Mouse (Mus musculus) bone marrow, adult 2 months (tissue): ENCODE measurements at regions not wholly inside any gene's neighbourhood (a gene's known extent, or its start where the extent isn't known, plus 50 kb on each side); places are given as distances from the start of the nearest gene placed in this dataset.

Experiments used
- CTCF ChIP-seq: fragments of 200-500 bp; IDR thresholded peaks from 2 replicates; pipeline ENCODE4 v1.5.1; 2011; ENCODE audit warnings: low read length, control low read depth; ENCODE audit not compliant: control insufficient read depth, insufficient read depth
- POLR2A ChIP-seq: fragments of 200-500 bp; IDR thresholded peaks from 2 replicates; pipeline ENCODE4 v1.6.1; 2011; ENCODE audit warnings: low read depth, mild to moderate bottlenecking, control low read depth, low read length, borderline replicate concordance; ENCODE audit not compliant: control insufficient read depth

GRCm38 (mm10) chr12:25827961-25828360 is 587.1 kb downstream of the Rnf144a start:
- TF ChIP-seq CTCF (no peak), POLR2A (no peak)
